Mouse (Mus musculus): ENCODE data around the gene Itpkc. TPM values are rescaled to one million over a fixed set of nuclear protein-coding genes. Genes with fewer than 3 reads are reported as not detected.

The Itpkc gene
- polyA plus RNA-seq, 1 experiment from 2014 or later = 5.9 TPM

GRCm38 (mm10) chr7:27232781-27233281 lies 4.4 kb upstream of the Itpkc start, which contains the start of gene Coq8b:
Coq8b (plus strand) TSS chr7:27233023.
- peak within 1 kb of the TSS; percentile 60 for H3K4me3 ChIP-seq
- peaks cover 8% of the 10 kb centered on the region; the same call in 1 of the 2 replicates for H3K36me3 ChIP-seq
- peak; percentile 98 for DNase-seq (ENCODE audit: low spot score)
- WGBS = under 1% methylated on average over 25 of the region's 25 CpGs
- H3K9me3 ChIP-seq (replicated peaks) = no peaks in the 10 kb centered on the region
- H3K4me1 ChIP-seq = peaks cover 33% of the 10 kb centered on the region
- no peaks in the 10 kb centered on the region for H3K27me3 ChIP-seq (ENCODE audit: low read depth, poor library complexity, severe bottlenecking)
- peak within 1 kb of the TSS; percentile 91 for H3K27ac ChIP-seq (replicated peaks)

DNA sequence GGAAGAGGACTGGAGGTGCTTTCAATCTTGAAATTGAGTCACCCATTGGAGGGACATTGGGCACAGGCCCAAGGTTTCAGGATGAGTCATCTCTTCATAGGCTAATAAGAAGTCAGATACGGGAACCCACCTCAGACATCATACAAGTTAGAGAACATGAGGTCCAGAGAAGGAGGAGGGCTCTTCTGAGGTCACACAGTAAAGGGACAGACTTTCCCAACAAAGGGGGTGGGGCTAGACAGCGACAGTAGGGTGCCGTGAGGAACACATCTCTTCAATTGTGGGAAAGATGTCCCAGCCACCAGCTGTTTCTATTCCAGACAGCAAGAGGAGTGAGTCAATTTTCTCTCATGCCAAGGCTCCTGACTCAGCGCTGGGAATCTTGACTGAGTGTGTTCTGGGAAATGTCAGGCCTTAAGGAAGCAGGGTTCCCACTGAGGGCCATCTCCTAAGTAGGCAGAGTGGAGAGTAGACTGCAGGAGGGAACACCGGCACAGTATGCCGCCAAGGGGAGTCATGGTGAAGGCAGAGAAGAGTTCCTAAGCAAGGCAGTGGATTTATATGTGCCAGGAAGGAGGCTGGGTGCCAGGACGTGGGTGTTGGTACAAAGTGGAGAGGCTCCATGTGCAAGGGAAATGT lies 3.4 kb upstream of the Itpkc start:
- Histone ChIP-seq H3K9me3 (replicated peaks) (no peaks in the 10 kb centered on the region), H3K4me1 (peaks cover 44% of the 10 kb centered on the region), H3K36me3 (no peaks in the 10 kb centered on the region), H3K27me3 (ENCODE audit: low read depth, poor library complexity, severe bottlenecking) (no peaks in the 10 kb centered on the region), H3K4me3 (peak overlapping the region; percentile 12; the same call in 1 of the 2 replicates), H3K27ac (replicated peaks) (peak overlapping the region; percentile 91)
- WGBS = 83% methylated on average over 7 of the region's 7 CpGs
- DNase-seq (ENCODE audit: low spot score) = no peak

- Histone ChIP-seq H3K4me1 (peaks cover 54% of the 10 kb centered on the region), H3K36me3 (0 out of 2 replicates have a peak, but pooled peaks cover 2% of the 10 kb centered on the region), H3K4me3 (no peak overlapping the region), H3K27me3 (ENCODE audit: low read depth, poor library complexity, severe bottlenecking) (no peaks in the 10 kb centered on the region), H3K9me3 (replicated peaks) (no peaks in the 10 kb centered on the region), H3K27ac (replicated peaks) (no peak overlapping the region)
- WGBS = 78% methylated on average over 4 of the region's 4 CpGs
- no peak for DNase-seq (ENCODE audit: low spot score)
Observed at GRCm38 (mm10) chr7:27230781-27231180, 2.3 kb upstream of the Itpkc start.

GRCm38 (mm10) chr7:27228865-27229264 lies 404 bp upstream of the Itpkc start:
- H3K27me3 ChIP-seq (ENCODE audit: low read depth, poor library complexity, severe bottlenecking) = no peaks in the 10 kb centered on the region
- WGBS = 22% methylated on average over 6 of the region's 6 CpGs
- peak overlapping the region; percentile 92 for H3K27ac ChIP-seq (replicated peaks)
- H3K36me3 ChIP-seq = peaks cover 6% of the 10 kb centered on the region; the same call in 1 of the 2 replicates
- no peak for DNase-seq (ENCODE audit: low spot score)
- peaks cover 67% of the 10 kb centered on the region for H3K4me1 ChIP-seq
- no peaks in the 10 kb centered on the region for H3K9me3 ChIP-seq (replicated peaks)
- peak overlapping the region; percentile 80 for H3K4me3 ChIP-seq

DNA sequence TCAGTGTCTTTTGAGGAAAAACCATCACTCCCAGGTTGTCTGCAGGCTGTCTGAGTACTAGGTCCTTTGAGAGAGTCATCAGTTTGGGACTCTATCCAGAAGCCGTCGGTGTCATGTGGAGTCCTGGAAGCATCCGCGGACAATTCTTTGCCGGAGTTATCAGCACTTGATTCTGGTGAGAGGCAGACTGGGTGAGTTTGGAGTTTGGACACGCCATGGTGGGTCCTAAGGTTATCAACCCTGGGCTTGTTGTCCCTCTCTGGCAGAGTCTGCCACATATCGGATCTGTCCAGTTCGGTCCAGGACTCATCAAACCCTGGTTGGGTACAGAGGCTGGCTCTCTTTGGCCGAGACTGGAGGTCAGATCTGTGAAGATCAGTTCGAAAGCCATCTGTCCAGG lies 785 bp downstream of the Itpkc start:
- H3K4me1 ChIP-seq = peaks cover 64% of the 10 kb centered on the region
- WGBS = 4% methylated on average over 10 of the region's 10 CpGs

DNA sequence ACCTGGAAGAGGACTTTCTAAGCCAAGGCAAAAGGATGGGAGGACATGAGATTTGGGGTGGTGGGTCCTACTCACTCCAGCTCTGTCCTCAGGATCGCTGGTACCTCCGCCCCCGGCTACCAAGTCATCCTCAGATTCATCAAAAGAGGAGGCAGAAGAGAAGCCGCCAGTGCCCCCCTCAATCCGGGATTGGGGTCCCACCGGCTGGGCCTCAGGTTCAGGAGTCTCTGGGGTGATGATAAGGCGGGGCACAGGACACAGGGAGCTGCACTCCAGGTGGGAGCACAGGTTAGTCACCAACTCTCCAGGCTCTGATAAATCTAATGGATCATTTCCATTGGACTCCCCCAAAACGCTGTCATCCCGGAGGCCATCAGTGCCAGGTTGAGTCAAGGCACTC lies 1.2 kb downstream of the Itpkc start:
- WGBS = 33% methylated on average over 9 of the region's 9 CpGs
- DNase-seq (ENCODE audit: low spot score) = no peak
- Histone ChIP-seq H3K27ac (replicated peaks) (peak overlapping the region; percentile 92), H3K27me3 (ENCODE audit: low read depth, poor library complexity, severe bottlenecking) (no peaks in the 10 kb centered on the region), H3K9me3 (replicated peaks) (no peaks in the 10 kb centered on the region), H3K4me3 (peak overlapping the region; percentile 80), H3K36me3 (peaks cover 15% of the 10 kb centered on the region), H3K4me1 (peaks cover 60% of the 10 kb centered on the region)

More for the DNA sequence above, 785 bp downstream of the Itpkc start:
- Histone ChIP-seq H3K36me3 (peaks cover 11% of the 10 kb centered on the region; the same call in 1 of the 2 replicates), H3K4me3 (peak overlapping the region; percentile 80), H3K27me3 (ENCODE audit: low read depth, poor library complexity, severe bottlenecking) (no peaks in the 10 kb centered on the region), H3K27ac (replicated peaks) (peak overlapping the region; percentile 92), H3K9me3 (replicated peaks) (no peaks in the 10 kb centered on the region)
- no peak for DNase-seq (ENCODE audit: low spot score)

DNA sequence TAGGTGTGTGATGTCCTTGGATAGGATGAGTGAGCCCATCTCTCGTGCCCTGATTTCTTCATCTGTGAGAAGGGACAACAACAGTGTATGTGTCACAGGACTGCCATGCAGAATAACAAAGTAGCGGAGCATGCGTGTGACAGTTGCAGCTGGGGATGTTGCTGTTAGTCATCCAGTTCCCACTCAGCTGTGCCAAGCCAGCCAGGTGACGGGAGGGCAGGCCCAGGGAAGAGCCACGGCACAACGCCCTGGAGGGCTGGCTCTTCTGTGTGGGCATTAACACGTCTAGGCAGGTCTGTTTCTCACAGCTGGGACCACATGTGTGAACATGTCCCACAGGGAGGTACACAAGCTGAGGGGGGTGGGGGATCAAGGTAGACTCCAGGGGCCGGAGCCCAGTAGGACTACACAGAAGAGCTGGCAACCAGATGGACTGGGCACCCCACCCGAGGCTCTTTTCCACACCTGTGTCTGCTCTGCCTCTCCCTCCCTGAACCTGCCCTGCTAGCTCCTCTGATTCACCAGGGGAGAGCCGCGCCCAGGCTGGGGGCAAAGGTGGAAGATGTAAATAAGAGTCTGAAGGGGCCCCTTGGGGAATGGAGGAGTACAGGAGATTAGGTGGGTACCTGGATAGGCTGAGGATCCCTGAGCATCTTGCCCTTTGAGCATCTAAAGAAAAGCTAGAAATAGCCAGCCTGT lies 3.4 kb downstream of the Itpkc start:
- H3K9me3 ChIP-seq (replicated peaks) = no peaks in the 10 kb centered on the region
- 0 out of 2 replicates have a peak overlapping the region, but pooled peaks have one; percentile 18 for H3K27ac ChIP-seq (replicated peaks)
- no peak for DNase-seq (ENCODE audit: low spot score)
- peaks cover 20% of the 10 kb centered on the region for H3K36me3 ChIP-seq
- peaks cover 53% of the 10 kb centered on the region for H3K4me1 ChIP-seq
- no peaks in the 10 kb centered on the region for H3K27me3 ChIP-seq (ENCODE audit: low read depth, poor library complexity, severe bottlenecking)
- 93% methylated on average over 11 of the region's 11 CpGs for WGBS
- peak overlapping the region; percentile 80; the same call in 1 of the 2 replicates for H3K4me3 ChIP-seq

GRCm38 (mm10) chr7:27222538-27222937 lies 5.9 kb downstream of the Itpkc start:
- 84% methylated on average over 1 of the region's 1 CpGs for WGBS
- H3K4me3 ChIP-seq = no peak overlapping the region

GRCm38 (mm10) chr7:27221939-27222338 lies 6.5 kb downstream of the Itpkc start:
- H3K27me3 ChIP-seq (ENCODE audit: low read depth, poor library complexity, severe bottlenecking) = no peaks in the 10 kb centered on the region

More at GRCm38 (mm10) chr7:27222538-27222937, 5.9 kb downstream of the Itpkc start:
- Histone ChIP-seq H3K36me3 (peaks cover 42% of the 10 kb centered on the region), H3K9me3 (replicated peaks) (no peaks in the 10 kb centered on the region), H3K27me3 (ENCODE audit: low read depth, poor library complexity, severe bottlenecking) (no peaks in the 10 kb centered on the region), H3K4me1 (peaks cover 43% of the 10 kb centered on the region), H3K27ac (replicated peaks) (no peak overlapping the region)
- no peak for DNase-seq (ENCODE audit: low spot score)

DNA sequence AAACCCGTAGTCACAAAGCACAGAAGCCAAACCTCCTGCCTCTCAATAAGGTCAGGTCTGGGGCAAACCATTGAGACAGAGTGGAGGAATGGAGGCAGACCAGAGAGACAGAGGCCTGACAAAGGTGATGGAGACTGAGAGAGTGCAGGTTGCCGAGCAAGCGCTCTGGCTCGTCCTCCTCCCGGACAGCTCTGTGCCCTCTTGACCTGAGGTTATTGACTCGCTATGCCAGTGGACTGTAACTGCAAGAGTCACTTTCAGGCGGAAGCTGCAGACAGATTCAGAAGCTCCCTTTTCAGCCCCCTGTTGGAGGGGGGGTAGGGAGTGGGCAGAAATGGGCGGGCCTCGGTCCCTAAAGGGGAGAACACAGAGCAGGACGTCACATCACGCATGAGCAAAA lies 8.5 kb downstream of the Itpkc start:
- no peaks in the 10 kb centered on the region for H3K27me3 ChIP-seq (ENCODE audit: low read depth, poor library complexity, severe bottlenecking)
- H3K4me1 ChIP-seq = peaks cover 17% of the 10 kb centered on the region
- no peaks in the 10 kb centered on the region for H3K9me3 ChIP-seq (replicated peaks)
- WGBS = 76% methylated on average over 11 of the region's 11 CpGs
- no peak for DNase-seq (ENCODE audit: low spot score)
- peaks cover 58% of the 10 kb centered on the region for H3K36me3 ChIP-seq
- no peak overlapping the region for H3K4me3 ChIP-seq
- no peak overlapping the region for H3K27ac ChIP-seq (replicated peaks)

More at GRCm38 (mm10) chr7:27221939-27222338, 6.5 kb downstream of the Itpkc start:
- H3K4me3 ChIP-seq = no peak overlapping the region
- H3K27ac ChIP-seq (replicated peaks) = no peak overlapping the region
- H3K4me1 ChIP-seq = peaks cover 37% of the 10 kb centered on the region
- WGBS = 89% methylated on average over 6 of the region's 6 CpGs
- DNase-seq (ENCODE audit: low spot score) = no peak
- no peaks in the 10 kb centered on the region for H3K9me3 ChIP-seq (replicated peaks)
- peaks cover 48% of the 10 kb centered on the region for H3K36me3 ChIP-seq

- DNase-seq (ENCODE audit: low spot score) = no peak
- no peaks in the 10 kb centered on the region for H3K9me3 ChIP-seq (replicated peaks)
- 90% methylated on average over 7 of the region's 7 CpGs for WGBS
- peaks cover 3% of the 10 kb centered on the region; the same call in 1 of the 2 replicates for H3K4me1 ChIP-seq
- no peaks in the 10 kb centered on the region for H3K27me3 ChIP-seq (ENCODE audit: low read depth, poor library complexity, severe bottlenecking)
- H3K4me3 ChIP-seq = no peak overlapping the region
- peaks cover 69% of the 10 kb centered on the region for H3K36me3 ChIP-seq
- no peak overlapping the region for H3K27ac ChIP-seq (replicated peaks)
Observed at GRCm38 (mm10) chr7:27218586-27218985, 9.9 kb downstream of the Itpkc start.

- no peaks in the 10 kb centered on the region for H3K9me3 ChIP-seq (replicated peaks)
- H3K36me3 ChIP-seq = peaks cover 92% of the 10 kb centered on the region
- WGBS = 91% methylated on average over 2 of the region's 2 CpGs
- DNase-seq (ENCODE audit: low spot score) = no peak
- H3K27me3 ChIP-seq (ENCODE audit: low read depth, poor library complexity, severe bottlenecking) = no peaks in the 10 kb centered on the region
- H3K4me3 ChIP-seq = no peak overlapping the region
- no peaks in the 10 kb centered on the region for H3K4me1 ChIP-seq
- no peak overlapping the region for H3K27ac ChIP-seq (replicated peaks)
Observed at GRCm38 (mm10) chr7:27212626-27213025, 15.8 kb downstream of the Itpkc start.
